Mouse (Mus musculus): ENCODE data around the gene Rapgef4.

DNA sequence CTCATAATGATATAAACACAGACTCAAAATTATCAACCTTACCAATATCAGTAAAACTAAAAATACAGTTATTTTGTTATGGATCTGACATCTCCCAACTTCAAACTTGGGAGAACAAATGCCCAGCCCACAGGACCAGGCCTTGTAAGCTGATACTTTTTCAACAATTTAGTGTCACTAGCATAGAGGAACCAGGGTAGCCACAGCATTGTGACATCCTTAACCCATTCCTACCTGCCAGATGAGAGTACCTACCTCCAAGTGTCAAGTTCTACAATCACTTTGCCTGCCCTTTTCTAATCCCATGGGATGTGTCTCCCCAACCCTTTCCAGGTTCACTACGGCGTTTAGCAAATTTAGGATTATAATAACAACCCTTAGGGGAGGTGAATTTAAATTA lies 257.4 kb downstream of the Rapgef4 start:
- TF ChIP-seq POLR2A (IDR thresholded peaks at IDR 0.05; ENCODE audit: extremely low read depth, insufficient read depth, low read length) (no peak), CTCF (IDR thresholded peaks at IDR 0.05; ENCODE audit: low read depth, low read length) (no peak)

Measured in liver, adult 2 months (tissue).